Mouse (Mus musculus) ES-CJ7 (cell line): ENCODE measurements at regions not wholly inside any gene's neighbourhood (a gene's known extent, or its start where the extent isn't known, plus 50 kb on each side); places are given as distances from the start of the nearest gene placed in this dataset.

Source experiments
- DNase-seq: peaks from one replicate; pipeline ENCODE4 v3.0.0; 2011; ENCODE audit warnings: low read depth, low spot score

- DNase-seq: no peak
Observed at GRCm38 (mm10) chr10:87722244-87722643, 135.8 kb upstream of the Igf1 start.

GRCm38 (mm10) chr10:87732658-87733057 is 125.4 kb upstream of the Igf1 start:
- DNase-seq: no peak

GRCm38 (mm10) chr10:87733241-87733640 is 124.8 kb upstream of the Igf1 start:
- DNase-seq: no peak

GRCm38 (mm10) chr10:87740323-87740722 is 117.7 kb upstream of the Igf1 start:
- DNase-seq: no peak

- DNase-seq: no peak
Observed at GRCm38 (mm10) chr10:87742766-87743165, 115.3 kb upstream of the Igf1 start.

- DNase-seq: no peak
Observed at GRCm38 (mm10) chr10:87747846-87748552, 110.1 kb upstream of the Igf1 start.

GRCm38 (mm10) chr10:87748631-87749193 is 109.4 kb upstream of the Igf1 start:
- DNase-seq: no peak

GRCm38 (mm10) chr10:87750321-87750720 is 107.7 kb upstream of the Igf1 start:
- DNase-seq: no peak

GRCm38 (mm10) chr10:87750972-87751371 is 107.1 kb upstream of the Igf1 start:
- no peak for DNase-seq

- no peak for DNase-seq
Observed at GRCm38 (mm10) chr10:87752117-87752516, 105.9 kb upstream of the Igf1 start.

GRCm38 (mm10) chr10:87753483-87753882 is 104.6 kb upstream of the Igf1 start:
- no peak for DNase-seq

- no peak for DNase-seq
Observed at GRCm38 (mm10) chr10:87761528-87762030, 96.5 kb upstream of the Igf1 start.

- no peak for DNase-seq
Observed at GRCm38 (mm10) chr10:87787521-87787920, 70.5 kb upstream of the Igf1 start.

GRCm38 (mm10) chr10:87792346-87792745 is 65.7 kb upstream of the Igf1 start:
- DNase-seq: no peak

- DNase-seq: no peak
Observed at GRCm38 (mm10) chr10:87803936-87804791, 53.9 kb upstream of the Igf1 start.

GRCm38 (mm10) chr10:87804792-87805082 is 53.3 kb upstream of the Igf1 start:
- no peak for DNase-seq
